Mouse (Mus musculus) adrenal gland, adult (tissue): ENCODE measurements at regions not wholly inside any gene's neighbourhood (a gene's known extent, or its start where the extent isn't known, plus 50 kb on each side); places are given as distances from the start of the nearest gene placed in this dataset.

Source experiments
- DNase-seq, 2 experiments: peaks; one replicate each; pipeline ENCODE4 v3.0.0; 2022 to 2023; ENCODE audit warnings: low spot score in 1 of 2; ENCODE audit not compliant: inconsistent age in 2 of 2

GRCm38 (mm10) chr12:71566371-71566770, 256.7 kb downstream of the Dact1 start:
- DNase-seq = peak in 1 of 2 experiments; percentile 30

DNA sequence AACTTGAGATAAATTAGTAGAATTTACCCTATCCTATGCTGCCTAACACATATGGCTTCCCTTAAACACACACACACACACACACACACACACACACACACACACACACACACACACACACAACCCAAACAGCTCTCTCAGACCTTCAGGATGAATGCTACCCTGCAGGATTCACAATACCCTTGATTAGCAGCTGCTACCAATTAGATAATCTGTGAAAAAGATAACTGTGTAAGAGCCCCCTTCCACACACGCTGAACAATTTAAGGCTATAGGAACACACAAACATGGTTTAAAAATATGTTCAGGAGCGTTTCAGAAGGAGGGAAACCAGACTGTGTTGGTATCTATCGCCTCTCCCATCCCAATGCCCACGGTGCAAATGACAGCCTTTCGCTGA, 258.6 kb downstream of the Dact1 start:
- no peak for DNase-seq

- no peak for DNase-seq
Measured at GRCm38 (mm10) chr12:71568880-71569390, 259.3 kb downstream of the Dact1 start.

GRCm38 (mm10) chr12:71569662-71570061, 260.0 kb downstream of the Dact1 start:
- DNase-seq = no peak

- DNase-seq = no peak
Measured at GRCm38 (mm10) chr12:71570116-71570515, 260.4 kb downstream of the Dact1 start.

- no peak for DNase-seq
Measured at GRCm38 (mm10) chr12:71572833-71573446, 257.9 kb upstream of the Daam1 start.

DNA sequence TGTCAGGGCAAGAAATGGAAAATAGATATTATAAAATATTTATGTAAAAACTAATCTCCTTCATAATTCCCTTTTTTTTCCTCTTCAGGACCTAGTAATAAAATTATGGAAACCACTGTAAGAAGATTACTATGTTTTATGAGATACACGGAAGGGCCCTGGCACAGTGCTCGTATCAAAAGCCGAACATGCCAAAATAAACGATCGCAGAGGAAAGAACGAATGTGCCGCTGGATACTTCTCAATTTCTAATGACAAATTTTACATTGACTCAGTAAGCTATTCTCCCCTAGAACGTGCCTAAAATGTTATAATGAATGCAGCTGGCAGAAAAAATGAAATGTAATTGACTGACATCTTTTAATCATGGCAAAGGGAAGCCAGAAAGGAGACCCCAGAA, 257.4 kb upstream of the Daam1 start:
- DNase-seq = no peak

DNA sequence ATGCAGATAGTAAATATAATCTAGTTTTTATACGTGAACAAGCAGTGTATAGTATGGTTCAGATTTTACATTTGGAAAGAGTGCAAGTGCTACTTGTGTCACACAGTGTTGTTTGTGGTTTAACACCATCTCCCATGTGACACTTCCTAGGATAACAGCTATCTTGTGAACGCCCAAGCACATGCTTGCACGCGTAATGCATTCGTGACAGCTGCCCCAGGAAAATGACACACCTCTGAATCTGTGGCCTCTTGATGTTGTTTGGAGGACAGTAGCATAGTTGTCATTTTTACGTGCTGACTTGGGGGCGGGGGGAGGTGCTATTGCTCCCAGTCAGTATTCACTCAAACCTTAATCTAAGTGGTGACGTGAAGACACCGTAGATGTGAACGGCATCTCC, 256.2 kb upstream of the Daam1 start:
- DNase-seq = no peak

DNA sequence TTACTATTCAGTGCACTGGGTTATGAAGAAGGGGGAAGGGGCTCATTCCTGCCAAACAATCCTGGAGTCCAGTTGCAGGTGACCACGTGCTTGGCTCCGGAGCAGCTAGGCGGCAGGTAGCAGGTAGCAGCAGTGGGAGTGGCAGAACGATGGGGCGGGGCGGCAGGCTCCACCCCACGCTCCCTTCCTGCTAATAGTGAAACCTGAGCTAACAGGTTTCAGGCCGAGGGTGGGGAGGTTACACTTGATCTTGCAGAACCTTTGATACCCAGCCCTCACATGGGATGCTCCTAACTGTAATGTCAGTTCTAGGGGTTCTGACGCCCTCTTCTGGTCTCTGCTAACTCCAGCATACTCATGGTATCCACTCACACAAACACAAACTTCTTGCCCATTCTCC, 253.5 kb upstream of the Daam1 start:
- peak; percentile 64 to 82 for DNase-seq

DNA sequence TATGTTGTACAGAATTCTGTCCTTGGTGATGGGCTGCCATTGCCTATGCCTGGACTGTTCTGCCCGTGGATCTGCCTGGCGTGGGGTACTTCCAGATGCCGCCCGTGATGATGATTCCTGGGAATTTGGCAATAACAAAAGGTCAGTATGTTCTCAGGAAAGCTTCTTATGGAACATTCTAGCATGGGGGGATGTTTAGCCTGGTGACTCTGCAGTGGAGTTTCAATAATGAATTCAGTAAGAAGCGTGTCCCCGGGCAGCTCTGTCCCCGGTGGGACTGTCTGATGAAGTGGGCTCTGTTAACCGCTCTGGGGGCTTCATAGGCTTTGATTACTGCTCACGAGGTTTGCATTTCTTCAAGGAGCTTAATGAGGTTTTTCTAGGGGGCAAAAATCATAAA, 252.9 kb upstream of the Daam1 start:
- peak; percentile 38 to 72 for DNase-seq

GRCm38 (mm10) chr12:71578912-71579311, 252.0 kb upstream of the Daam1 start:
- DNase-seq = peak; percentile 40 to 77

- peak in 1 of 2 experiments; percentile 43 for DNase-seq
Measured at GRCm38 (mm10) chr12:71580532-71581290, 250.2 kb upstream of the Daam1 start.

- DNase-seq = no peak
Measured at GRCm38 (mm10) chr12:71584618-71585017, 246.3 kb upstream of the Daam1 start.

GRCm38 (mm10) chr12:71598641-71599040, 232.2 kb upstream of the Daam1 start:
- DNase-seq = no peak

GRCm38 (mm10) chr12:71601091-71601690, 229.7 kb upstream of the Daam1 start:
- DNase-seq = no peak

DNA sequence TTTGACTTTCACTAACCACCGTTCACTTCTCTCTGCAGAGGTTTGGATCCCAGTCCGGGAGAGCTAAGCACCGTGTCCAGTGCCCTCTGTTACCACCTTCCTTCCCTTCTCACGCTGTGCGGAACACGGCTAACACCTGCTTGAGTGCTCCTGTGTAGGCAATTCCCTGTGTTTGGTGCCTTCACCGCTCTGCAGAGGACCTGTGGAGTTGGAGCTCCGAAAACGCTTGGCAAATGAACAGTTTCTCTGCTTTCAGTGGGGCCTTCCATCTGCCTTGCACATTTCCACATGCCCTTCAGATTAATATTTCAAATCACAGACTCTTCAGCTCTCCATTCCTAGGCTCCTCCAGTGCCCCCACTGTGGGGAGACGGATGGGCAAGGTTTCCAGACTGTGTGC, 227.7 kb upstream of the Daam1 start:
- DNase-seq = no peak

DNA sequence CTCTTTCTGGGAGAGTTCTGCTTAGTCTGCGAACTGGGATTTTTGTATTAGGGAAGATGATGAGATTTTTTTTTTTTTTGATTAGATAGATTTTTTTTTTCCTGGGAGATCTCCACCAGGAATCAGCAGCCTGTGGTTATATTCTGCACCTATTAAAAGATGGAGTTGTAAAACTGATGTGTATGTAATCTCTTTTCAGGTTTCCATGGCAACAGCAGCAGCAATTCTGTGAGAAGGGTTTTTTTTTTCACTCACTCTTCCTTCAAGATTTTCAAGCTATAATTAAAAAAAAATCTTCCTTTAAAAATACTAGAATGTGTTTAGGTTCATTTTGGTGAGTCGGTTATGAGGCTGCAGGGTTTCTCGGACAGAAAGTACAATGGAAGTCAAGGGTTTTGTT, 224.5 kb upstream of the Daam1 start:
- DNase-seq = no peak

DNA sequence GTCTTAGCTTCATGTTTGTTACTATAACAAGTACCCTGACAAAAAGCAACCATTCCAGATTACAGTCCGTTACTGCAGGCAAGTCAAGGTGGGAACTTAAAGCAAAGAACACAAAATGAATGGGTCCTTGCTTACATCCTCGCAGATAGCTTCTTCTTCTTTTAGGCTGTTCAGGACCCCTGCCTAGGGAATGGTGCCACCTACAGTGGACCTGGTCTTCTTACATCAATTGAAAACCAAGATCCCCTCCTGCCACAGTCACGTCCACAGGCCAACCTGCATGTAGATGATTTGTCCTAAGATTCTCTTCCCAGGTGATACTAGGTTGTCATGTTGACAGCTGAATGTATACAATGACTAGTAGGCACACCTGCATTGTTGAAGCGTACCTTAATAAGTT, 222.9 kb upstream of the Daam1 start:
- DNase-seq = no peak

DNA sequence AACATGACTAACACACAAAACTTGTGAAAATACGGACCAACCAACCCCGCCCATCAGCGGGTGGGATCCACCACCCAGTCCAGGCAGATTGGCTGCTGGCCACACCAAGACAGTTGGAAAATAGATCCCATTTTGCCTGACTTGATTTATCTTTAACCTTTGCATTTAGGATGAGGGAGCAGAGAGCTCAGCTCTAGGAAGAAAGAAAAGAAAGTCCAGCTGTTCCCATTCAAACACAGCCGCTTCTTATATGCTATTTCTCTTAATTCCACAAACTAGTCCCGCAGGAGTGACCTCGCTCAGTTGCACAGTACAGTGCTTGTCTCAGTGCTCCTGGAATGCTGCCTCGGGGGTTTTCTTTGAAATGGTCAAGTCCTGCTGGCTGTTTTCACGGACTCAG, 217.6 kb upstream of the Daam1 start:
- peak; percentile 67 to 85 for DNase-seq

DNA sequence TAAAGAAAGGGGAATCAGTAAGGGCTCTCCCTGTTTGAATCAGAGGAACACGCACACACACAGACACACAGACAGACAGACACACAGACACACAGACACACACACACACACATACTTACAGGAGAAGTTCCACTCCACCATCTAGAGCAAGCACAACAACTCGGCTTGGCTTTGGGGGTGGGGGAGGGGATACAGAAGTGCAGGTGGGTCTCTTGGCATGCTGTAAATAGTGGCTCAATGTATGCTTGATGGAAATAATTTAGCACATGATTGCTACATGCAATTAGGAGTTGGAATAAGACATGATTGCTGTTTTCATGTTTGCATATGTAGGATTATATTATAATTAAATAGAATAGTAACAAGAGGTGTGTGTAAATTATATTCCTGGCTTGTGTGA, 215.9 kb upstream of the Daam1 start:
- DNase-seq = no peak

- DNase-seq = no peak
Measured at GRCm38 (mm10) chr12:71615383-71615782, 215.5 kb upstream of the Daam1 start.

- DNase-seq = no peak
Measured at GRCm38 (mm10) chr12:71616121-71616520, 214.8 kb upstream of the Daam1 start.
